18 mouse cellular contexts compared by ENCODE assay signal in the genomic region with DNA sequence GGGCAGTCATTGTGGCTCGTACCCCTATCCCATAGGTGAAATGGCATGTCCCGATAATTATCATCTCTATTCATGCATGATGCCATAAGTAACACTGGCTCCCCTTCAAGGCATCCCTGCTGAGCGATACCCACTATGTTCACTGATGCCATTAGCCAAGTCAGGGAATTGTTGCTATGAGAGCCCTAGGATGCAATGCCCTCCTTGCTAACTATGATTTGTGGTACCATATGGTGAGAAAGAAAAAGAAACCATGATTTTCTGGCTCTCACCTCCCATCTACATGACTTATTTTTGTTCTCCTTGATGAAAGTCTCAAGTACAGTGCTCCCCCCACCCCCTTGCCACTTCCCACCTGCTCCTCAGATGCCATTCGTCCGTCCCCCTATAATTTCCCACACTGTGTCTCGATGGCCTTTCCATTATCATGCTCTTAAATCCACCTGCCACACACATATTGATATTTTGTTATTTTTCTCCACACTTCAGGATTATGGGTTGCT.
"Had no signal": no experiment of that assay in that cellular context is flagged by ENCODE, and none has a peak within 500 bp of the region (broad histone marks: within the 10 kb centered on the region; RNA-seq: fewer than 3 reads in every experiment).

No protein-coding gene starts in this region.

- H3K27me3 ChIP-seq: limb, embryonic 12.5 days; limb, embryonic 15.5 days; stomach, embryonic 15.5 days had no signal

- H3K36me3 ChIP-seq: limb, embryonic 12.5 days; limb, embryonic 15.5 days; stomach, embryonic 15.5 days had no signal

- H3K9me3 ChIP-seq: limb, embryonic 12.5 days; limb, embryonic 15.5 days; stomach, embryonic 15.5 days had no signal

- DNase-seq: kidney, adult 9 months; kidney, postnatal 14 days; kidney, postnatal 4 days; liver, postnatal 0 days; lung, embryonic 14.5 days; midbrain, embryonic 14.5 days; right cerebral cortex, postnatal 25 days; spleen, adult 18-20 months; thymus, adult 18-20 months; thymus, postnatal 36 days had no signal

- H3K27ac ChIP-seq: limb, embryonic 12.5 days; limb, embryonic 15.5 days; liver, embryonic 14.5 days; macrophage; stomach, embryonic 15.5 days had no signal

- H3K4me2 ChIP-seq: limb, embryonic 12.5 days; limb, embryonic 15.5 days; liver, embryonic 11.5 days; lung, embryonic 14.5 days; midbrain, embryonic 11.5 days; stomach, embryonic 15.5 days had no signal

- H3K4me1 ChIP-seq: limb, embryonic 12.5 days; limb, embryonic 15.5 days; stomach, embryonic 15.5 days had no signal

- H3K4me3 ChIP-seq: limb, embryonic 12.5 days; limb, embryonic 15.5 days; stomach, embryonic 15.5 days had no signal

- H3K9ac ChIP-seq: limb, embryonic 12.5 days; limb, embryonic 15.5 days; liver, embryonic 14.5 days; liver, postnatal 0 days; lung, embryonic 14.5 days; stomach, embryonic 15.5 days had no signal

- ATAC-seq: liver, postnatal 0 days; lung, postnatal 0 days had no signal
